8 mouse cellular contexts compared by ENCODE assay signal in genomic region chr13:105293781-105294667, GRCm38 (mm10). TPM values are rescaled to one million over a fixed set of nuclear protein-coding genes. Genes with fewer than 3 reads are reported as not detected.
DNase-seq lines count a peak whose midpoint lies in the region; ATAC-seq lines count a peak whose summit lies in the region.

No protein-coding gene starts in this region.

- H3K4me2 ChIP-seq in forebrain, embryonic 14.5 days (ENCODE audit: low read length), result peak overlapping the region; percentile 75
- H3K4me2 ChIP-seq in hindbrain, embryonic 11.5 days (replicated peaks; ENCODE audit: low read depth, low read length), result peak overlapping the region; percentile 70
- H3K4me2 ChIP-seq in lung, embryonic 15.5 days, result peak overlapping the region; percentile 96

- peak; percentile 89 for ATAC-seq in forebrain, embryonic 14.5 days
- ATAC-seq in hindbrain, embryonic 11.5 days (ENCODE audit: low FRiP score), result peak; percentile 92
- peak; percentile 85 for ATAC-seq in lung, embryonic 15.5 days (ENCODE audit: borderline replicate concordance, extremely low read depth, low FRiP score, low TSS enrichment)

- peak overlapping the region; percentile 85 for H3K4me3 ChIP-seq in forebrain, embryonic 14.5 days (ENCODE audit: low read depth, low read length)
- H3K4me3 ChIP-seq in hindbrain, embryonic 11.5 days (ENCODE audit: low read depth, low read length), result peak overlapping the region; percentile 67
- peak overlapping the region; percentile 82 for H3K4me3 ChIP-seq in lung, embryonic 15.5 days

- no peaks in the 10 kb centered on the region for H3K27me3 ChIP-seq in forebrain, embryonic 14.5 days (replicated peaks; ENCODE audit: control insufficient read depth, insufficient read depth, low read length)
- no peaks in the 10 kb centered on the region for H3K27me3 ChIP-seq in hindbrain, embryonic 11.5 days (ENCODE audit: control insufficient read depth, insufficient read depth, low read length)
- no peaks in the 10 kb centered on the region for H3K27me3 ChIP-seq in lung, embryonic 15.5 days

- DNase-seq in Muller cell, postnatal 12 days (ENCODE audit: inconsistent ontology term), result peak; percentile 56
- peak; percentile 44 for DNase-seq in cerebellum, adult 11 months
- peak; percentile 80 for DNase-seq in forebrain, embryonic 14.5 days (ENCODE audit: low spot score)
- peak; percentile 75 for DNase-seq in hindbrain, embryonic 11.5 days (ENCODE audit: low spot score)
- peak; percentile 53 to 69 for DNase-seq in layer of hippocampus, postnatal 10 days (ENCODE audit: low spot score in 2 of 2)
- peak; percentile 22 for DNase-seq in ovary, postnatal 10 days (ENCODE audit: low spot score)
- peak; percentile 40 for DNase-seq in urinary bladder, postnatal 25 days (ENCODE audit: low spot score)

- H3K36me3 ChIP-seq in forebrain, embryonic 14.5 days (ENCODE audit: control insufficient read depth, insufficient read depth, low read length), result peaks cover 5% of the 10 kb centered on the region; the same call in 1 of the 2 replicates
- no peaks in the 10 kb centered on the region for H3K36me3 ChIP-seq in hindbrain, embryonic 11.5 days (ENCODE audit: control insufficient read depth, insufficient read depth, low read length)
- no peaks in the 10 kb centered on the region for H3K36me3 ChIP-seq in lung, embryonic 15.5 days

- H3K27ac ChIP-seq in forebrain, embryonic 14.5 days (ENCODE audit: low read depth, low read length), result peak overlapping the region; percentile 71; the same call in 1 of the 2 replicates
- peak overlapping the region; percentile 63; the same call in 1 of the 2 replicates for H3K27ac ChIP-seq in hindbrain, embryonic 11.5 days (ENCODE audit: low read depth, low read length)
- no peak overlapping the region for H3K27ac ChIP-seq in lung, embryonic 15.5 days

- WGBS in forebrain, embryonic 14.5 days, result under 1% methylated on average over 67 of the region's 91 CpGs
- WGBS in hindbrain, embryonic 11.5 days, result under 1% methylated on average over 74 of the region's 91 CpGs
- 2% methylated on average over 47 of the region's 91 CpGs for WGBS in lung, embryonic 15.5 days

- peak overlapping the region; percentile 97 for H3K9ac ChIP-seq in forebrain, embryonic 14.5 days (ENCODE audit: low read length)
- peak overlapping the region; percentile 93 for H3K9ac ChIP-seq in hindbrain, embryonic 11.5 days (ENCODE audit: low read depth, low read length)
- peak overlapping the region; percentile 68 for H3K9ac ChIP-seq in lung, embryonic 15.5 days

- peaks cover 23% of the 10 kb centered on the region for H3K4me1 ChIP-seq in forebrain, embryonic 14.5 days (ENCODE audit: control insufficient read depth, insufficient read depth, low read length)
- no peaks in the 10 kb centered on the region for H3K4me1 ChIP-seq in hindbrain, embryonic 11.5 days (replicated peaks; ENCODE audit: control insufficient read depth, insufficient read depth, low read length)
- H3K4me1 ChIP-seq in lung, embryonic 15.5 days, result peaks cover 11% of the 10 kb centered on the region; the same call in 1 of the 2 replicates

- H3K9me3 ChIP-seq in forebrain, embryonic 14.5 days (replicated peaks; ENCODE audit: control insufficient read depth, low read length), result no peaks in the 10 kb centered on the region
- H3K9me3 ChIP-seq in hindbrain, embryonic 11.5 days (ENCODE audit: control insufficient read depth, low read length), result no peaks in the 10 kb centered on the region
- H3K9me3 ChIP-seq in lung, embryonic 15.5 days, result no peaks in the 10 kb centered on the region

RNA-seq across cellular contexts. Expression of gene Rnf180, which starts 0.6 kb away (rescaled TPM):
- polyA plus RNA-seq in forebrain, embryonic 14.5 days (2014; fragmentation: Nextera tagmentation; extraction: Ambion mirVana), result 35.6 and 42.2 TPM in 2 replicates
- 10.1 and 11.3 TPM in 2 replicates for polyA plus RNA-seq in hindbrain, embryonic 11.5 days (2014; fragmentation: Nextera tagmentation; extraction: Ambion mirVana)
- total RNA-seq in layer of hippocampus, postnatal 10 days (2021), result 10 to 100 TPM; 28.9 to 30.4 TPM
- 3.9 and 4.0 TPM in 2 replicates for polyA plus RNA-seq in lung, embryonic 15.5 days (2015; fragmentation: Nextera tagmentation; extraction: Ambion mirVana)

Comparison
In these comparisons a context has a peak if more than half of its experiments do, and no peak if none do; other contexts are left out.
1. DNase-seq: peak in every context shown above with its lines; median percentile 80 in forebrain, embryonic 14.5 days; 75 in hindbrain, embryonic 11.5 days; 61 in layer of hippocampus, postnatal 10 days; 56 in Muller cell, postnatal 12 days; 44 in cerebellum, adult 11 months; 40 in urinary bladder, postnatal 25 days; 22 in ovary, postnatal 10 days.